Mouse (Mus musculus) adrenal gland, postnatal 14 days (tissue): ENCODE measurements at regions not wholly inside any gene's neighbourhood (a gene's known extent, or its start where the extent isn't known, plus 50 kb on each side); places are given as distances from the start of the nearest gene placed in this dataset.

Experiments
- DNase-seq: peaks from one replicate; pipeline ENCODE4 v3.0.0; 2021; ENCODE audit warnings: mixed read lengths

- no peak for DNase-seq
Observed at GRCm38 (mm10) chr12:25254716-25255115, 157.8 kb upstream of the Id2 start.

DNA sequence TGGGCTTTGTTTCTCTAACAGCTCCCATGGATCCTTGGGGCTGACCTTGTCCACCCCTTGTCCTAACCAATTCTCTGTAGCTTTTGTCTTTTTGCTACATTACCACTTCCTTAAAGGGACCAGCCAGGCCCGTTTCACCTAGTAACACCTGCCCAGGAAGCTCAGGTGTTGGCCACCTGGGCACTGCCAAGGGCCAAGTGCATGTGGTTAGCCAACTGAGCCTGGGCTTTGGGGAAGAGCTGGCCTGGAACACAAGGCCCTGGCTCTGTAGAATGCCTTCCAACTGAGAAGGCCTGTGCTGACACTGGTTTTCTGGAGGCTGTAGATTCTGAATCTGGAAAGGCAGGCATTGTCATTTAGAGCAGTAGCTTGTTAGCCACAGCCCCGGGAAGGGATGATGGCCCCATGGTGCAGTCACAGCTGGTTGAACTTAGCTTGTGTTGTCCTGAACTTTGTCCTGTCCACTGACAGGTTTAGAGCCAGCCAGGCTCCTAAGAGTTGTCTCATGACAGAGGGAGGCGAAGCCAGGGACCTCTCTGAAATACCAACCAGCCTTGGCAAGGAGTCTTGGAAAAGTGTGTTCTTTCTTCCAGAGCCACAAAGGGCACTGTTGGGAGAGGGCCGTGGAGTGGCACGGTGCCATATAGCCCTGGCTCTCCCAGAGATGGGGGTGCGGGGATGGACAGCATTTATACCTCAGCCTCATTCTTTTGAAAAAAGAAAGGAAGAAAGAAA is 156.0 kb upstream of the Id2 start:
- no peak for DNase-seq

GRCm38 (mm10) chr12:25251411-25252171 is 154.7 kb upstream of the Id2 start:
- DNase-seq: no peak

DNA sequence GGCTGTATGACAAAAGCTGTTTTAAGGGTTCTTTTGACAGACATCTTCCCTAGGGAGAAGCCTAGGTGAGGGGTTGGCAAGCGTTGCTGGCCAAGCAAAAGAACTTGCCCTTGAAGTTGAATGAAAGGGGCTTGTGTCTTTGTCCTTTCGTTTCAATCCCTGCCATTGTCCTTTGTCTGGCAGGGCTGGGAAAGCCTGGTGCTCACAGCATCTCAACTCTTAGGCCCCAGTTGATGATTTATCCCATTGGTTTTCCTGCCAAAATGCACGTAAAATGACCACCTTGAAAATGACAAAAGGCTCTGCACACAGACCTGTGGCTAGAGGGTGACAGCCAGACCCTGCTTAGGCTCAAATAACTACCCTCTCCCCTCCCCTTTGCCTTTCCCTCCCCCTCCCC is 153.9 kb upstream of the Id2 start:
- no peak for DNase-seq

DNA sequence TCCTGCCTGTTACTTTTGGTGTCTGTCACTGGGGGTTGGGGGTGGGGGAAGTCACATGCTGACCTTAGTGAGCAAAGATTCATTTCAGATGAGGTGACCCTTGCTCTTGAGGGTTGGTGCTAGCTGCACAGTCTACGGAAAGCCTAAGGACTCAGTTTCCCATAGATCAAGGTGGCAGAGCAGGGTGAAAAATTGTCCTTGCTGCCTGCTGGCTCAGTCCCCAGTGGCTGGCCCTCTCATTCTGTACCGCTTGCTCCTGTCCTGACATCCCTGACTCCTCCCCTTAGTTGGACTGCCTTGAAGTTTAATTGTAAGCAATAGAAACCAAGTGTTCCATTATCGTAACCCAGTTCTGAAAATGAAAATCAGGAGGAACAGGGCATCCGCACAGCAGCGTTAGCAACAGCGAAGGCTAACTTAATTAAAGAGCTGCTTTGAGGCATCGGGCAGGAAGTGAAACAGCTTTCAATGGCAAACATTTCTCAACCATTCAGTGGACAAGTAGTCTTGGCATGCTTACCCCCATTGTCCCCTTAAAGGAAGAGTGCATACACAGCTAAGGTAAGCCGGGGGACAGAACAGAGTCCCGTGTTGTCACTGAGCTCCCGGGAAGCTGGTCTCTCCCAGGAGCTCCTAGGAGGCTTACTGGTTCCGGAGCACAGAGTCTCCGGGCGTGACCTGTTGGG is 151.9 kb upstream of the Id2 start:
- peak; percentile 30 for DNase-seq

DNA sequence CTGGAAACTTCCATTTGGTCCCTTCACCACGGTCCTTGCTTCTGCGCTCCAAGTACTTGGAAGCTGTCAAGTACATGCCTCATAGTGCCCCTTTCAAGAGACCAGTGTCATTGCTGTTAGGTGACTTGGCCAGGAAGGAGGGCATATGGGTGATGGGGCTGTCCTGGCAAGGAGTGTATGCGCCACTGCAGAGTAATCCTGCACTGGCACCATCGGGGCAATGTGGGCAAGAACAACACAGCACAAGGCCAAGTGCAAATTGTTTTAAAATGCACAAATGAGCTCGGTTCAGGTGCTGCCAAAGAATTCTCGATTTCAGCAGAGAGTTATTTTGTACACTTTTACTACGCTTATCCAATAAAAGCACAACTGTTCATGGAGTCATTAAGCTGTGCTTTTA is 149.6 kb upstream of the Id2 start:
- DNase-seq: peak; percentile 6

- no peak for DNase-seq
Observed at GRCm38 (mm10) chr12:25245661-25246060, 148.7 kb upstream of the Id2 start.

DNA sequence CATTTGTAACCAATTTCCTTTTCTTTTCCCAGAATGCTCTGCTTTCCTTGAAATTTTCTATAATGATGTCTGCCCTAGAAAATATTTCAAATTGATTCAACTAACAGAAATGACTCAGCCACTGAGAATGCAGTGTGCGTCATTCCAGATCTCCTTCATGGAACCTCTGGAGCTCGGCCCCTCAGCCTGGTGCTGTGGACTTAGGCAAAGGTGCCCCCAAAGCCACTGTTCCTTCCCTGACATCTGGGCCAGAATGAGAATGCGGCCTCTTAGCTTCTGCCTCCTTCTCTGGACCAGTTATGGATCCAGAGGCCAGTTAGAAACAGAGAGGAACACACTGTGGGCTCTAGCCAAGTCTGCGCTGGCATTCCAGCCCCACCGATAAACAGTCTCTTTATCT is 148.3 kb upstream of the Id2 start:
- peak; percentile 53 for DNase-seq

GRCm38 (mm10) chr12:25244666-25245065 is 147.7 kb upstream of the Id2 start:
- no peak for DNase-seq

DNA sequence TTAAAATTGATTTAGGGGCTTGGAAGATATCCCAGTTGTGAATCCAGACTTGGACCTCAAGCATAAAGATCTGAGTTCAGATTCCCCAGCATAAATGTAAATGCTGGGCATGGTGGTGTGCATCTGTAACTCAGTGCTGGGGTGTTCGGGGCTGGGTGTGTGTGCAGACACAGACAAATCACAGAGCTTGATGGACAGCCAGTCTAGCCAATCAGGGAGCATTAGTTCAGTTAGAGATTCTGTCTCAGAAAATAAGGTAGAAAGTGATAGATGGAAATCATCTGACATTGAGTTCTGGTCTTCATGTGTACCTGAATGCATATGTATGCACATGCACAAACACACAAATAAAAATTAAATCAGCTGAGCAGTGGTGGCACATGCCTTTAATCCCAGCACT is 147.0 kb upstream of the Id2 start:
- DNase-seq: no peak

DNA sequence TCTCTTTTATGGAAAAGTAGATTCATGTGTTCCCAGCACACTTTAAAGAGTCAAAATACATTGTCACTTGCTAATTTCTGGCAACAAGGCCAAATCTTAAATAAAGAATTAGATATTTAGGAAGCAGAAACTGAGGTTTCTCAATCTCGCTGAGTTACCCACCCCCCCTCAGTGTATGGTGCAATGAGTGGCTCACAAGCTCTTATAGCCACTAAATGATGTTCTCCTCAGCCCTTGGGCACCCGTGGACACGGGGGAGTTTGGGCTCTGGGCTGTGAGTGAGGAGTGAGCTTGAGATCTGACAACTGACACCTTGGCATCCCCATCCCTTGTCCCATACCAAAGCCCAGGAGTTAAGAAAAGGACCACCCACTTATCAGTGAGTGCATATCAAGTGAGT is 145.4 kb upstream of the Id2 start:
- DNase-seq: no peak

DNA sequence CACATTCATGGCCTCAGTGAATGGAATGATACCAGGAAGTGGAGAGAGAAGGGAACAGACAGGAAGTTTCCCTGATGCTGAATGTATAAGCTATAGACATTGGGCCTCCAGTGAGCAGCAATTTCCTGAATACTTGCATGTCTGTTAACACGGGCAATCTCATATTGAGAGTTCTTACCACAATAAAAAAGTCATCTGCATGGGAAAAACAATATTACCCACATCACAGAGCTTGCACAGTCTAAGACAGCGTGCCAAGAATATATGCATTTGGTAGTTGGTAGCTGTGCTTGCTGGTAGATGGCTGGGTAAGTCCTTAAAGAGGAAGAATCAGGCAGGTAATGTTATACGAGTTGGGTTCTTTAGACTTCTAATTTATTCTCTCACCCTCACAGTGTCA is 144.7 kb upstream of the Id2 start:
- no peak for DNase-seq

GRCm38 (mm10) chr12:25240796-25241195 is 143.9 kb upstream of the Id2 start:
- peak; percentile 28 for DNase-seq

DNA sequence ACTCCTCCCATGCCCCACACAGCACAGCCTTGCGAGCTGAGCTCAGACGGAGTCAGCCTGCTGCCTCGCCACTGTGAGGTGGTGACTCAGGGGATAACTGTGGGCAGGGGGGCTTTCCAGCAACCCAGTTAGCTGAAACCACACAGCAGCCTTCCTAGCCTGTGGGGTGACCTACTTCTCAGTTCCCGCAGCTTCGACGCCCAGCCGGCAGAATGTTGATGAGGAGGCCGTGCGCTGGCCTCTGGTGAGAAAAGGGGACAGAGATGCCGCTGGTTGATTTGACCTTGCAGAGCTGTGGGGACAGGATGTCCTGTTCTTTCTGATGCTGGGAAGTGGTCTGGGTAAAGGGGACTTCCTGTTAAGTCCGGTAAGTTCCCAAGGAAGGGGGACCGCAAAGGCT is 143.2 kb upstream of the Id2 start:
- DNase-seq: peak; percentile 57

- DNase-seq: no peak
Observed at GRCm38 (mm10) chr12:25235071-25235470, 138.1 kb upstream of the Id2 start.

DNA sequence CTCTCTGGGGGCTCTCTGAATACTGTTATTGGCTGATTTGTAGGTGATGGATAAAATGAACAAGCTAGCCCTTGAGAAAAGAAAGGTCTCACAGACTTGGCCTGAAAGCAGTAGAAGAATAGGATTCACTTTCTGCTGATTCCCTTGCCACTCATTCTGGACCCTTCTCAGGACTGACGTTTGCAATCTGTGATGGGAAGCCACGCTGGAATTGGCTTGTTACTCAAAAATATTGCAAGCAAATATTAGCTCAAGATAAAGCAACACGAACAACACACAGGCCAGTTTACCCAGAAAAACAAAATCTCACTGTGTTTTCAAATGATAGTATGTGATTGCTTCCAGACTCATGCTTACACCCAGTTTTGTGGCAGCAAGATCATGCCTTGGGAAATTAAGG is 137.7 kb upstream of the Id2 start:
- no peak for DNase-seq

GRCm38 (mm10) chr12:25233027-25233535 is 136.1 kb upstream of the Id2 start:
- no peak for DNase-seq

- DNase-seq: peak; percentile 60
Observed at GRCm38 (mm10) chr12:25232358-25233026, 135.6 kb upstream of the Id2 start.

- DNase-seq: no peak
Observed at GRCm38 (mm10) chr12:25228708-25229107, 131.8 kb upstream of the Id2 start.

- DNase-seq: no peak
Observed at GRCm38 (mm10) chr12:25227736-25228135, 130.8 kb upstream of the Id2 start.

DNA sequence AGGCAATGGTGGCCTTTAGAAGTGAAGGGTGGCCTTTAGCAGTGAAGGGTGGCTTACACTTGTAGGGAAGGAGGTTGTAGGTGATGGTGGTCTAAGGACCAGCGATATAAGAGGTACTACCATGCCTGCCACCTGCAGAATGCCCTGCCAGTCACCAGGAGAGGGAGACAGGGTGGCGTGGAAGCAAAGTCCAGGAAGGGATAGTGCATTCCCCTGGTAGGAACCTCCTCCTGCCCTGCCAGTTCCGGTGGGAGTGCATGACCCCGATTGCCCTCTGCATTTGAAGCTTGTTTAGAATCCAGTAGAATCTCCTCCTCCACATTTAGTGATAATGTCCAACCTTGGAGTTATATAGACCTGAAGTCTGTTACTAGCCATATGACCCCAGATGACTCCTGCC is 127.7 kb upstream of the Id2 start:
- DNase-seq: peak; percentile 29

DNA sequence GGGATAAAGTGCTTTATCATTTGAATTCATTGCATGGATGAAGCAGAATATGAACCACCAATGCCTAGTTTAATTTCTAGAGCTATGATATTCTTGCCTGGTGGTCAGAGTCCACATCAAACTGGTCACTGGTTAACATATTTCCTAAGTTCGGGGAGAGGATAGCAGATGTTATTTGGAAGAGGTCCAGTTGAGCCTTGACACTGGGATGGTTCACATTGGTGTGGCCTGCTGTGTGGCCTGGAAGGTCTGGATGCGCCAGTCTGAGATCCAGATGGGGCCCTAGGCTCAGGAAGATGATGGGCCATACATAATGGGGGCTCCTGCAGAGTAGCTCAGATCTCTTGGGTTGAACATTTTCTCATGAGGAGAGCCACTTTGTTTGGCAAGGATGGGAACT is 127.3 kb upstream of the Id2 start:
- no peak for DNase-seq

GRCm38 (mm10) chr12:25223539-25223938 is 126.6 kb upstream of the Id2 start:
- no peak for DNase-seq
